Mouse (Mus musculus) cerebral cortex, adult 2 months (tissue): ENCODE data around the gene Ifi27l2b.

Source experiments
- WGBS: fragments of 180-500 bp; shearing (Covaris S2); methylation state at CpG from one replicate; pipeline ENCODE4 v1.1.7; 2018; 5-methylcytosine and 5-hydroxymethylcytosine counted together

Ifi27l2b gene

DNA sequence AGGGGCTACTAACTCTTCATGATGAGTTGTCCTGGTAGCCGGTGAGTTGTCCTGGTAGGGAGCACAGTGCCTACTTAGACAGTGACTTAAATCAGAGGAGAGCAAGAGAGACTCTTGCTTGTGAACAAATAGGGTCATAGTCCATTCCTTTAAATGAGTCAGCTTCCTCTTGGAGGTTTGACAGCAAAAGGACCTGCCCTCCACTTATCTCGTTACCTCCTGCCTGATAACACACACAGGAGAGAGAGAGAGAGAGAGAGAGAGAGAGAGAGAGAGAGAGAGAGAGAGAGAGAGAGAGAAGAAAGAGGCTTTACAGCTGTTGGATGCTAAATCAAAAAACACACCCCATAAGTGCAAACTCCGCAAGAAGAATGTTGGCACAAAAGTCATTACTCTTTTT, at the start of gene Ifi27l2b:
TSS of gene Ifi27l2b (minus strand) at position 84 of the 400 bp plus-strand sequence.
- 83% methylated on average over 3 of the region's 3 CpGs for WGBS

DNA sequence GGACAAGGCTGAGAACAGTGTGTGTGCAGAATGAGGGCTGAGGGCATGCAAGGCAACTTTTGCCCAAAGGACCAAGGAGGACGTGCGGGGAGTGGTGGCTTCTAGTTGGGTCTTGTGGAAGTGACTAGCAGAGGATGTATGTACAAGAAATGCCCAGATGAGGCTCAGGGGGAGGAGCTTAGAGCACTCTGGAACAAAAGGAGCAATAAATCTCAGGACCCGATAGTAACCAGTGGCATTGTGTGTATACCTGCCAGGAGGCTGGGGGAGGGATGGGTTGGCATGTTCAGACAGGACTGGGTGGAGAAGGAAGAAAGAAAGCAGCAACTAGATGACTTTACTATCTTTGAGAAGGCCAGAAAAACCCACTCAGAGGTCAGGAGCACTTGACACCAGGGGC, 47.4 kb upstream of the Ifi27l2b start:
- WGBS = 91% methylated on average over 3 of the region's 3 CpGs

DNA sequence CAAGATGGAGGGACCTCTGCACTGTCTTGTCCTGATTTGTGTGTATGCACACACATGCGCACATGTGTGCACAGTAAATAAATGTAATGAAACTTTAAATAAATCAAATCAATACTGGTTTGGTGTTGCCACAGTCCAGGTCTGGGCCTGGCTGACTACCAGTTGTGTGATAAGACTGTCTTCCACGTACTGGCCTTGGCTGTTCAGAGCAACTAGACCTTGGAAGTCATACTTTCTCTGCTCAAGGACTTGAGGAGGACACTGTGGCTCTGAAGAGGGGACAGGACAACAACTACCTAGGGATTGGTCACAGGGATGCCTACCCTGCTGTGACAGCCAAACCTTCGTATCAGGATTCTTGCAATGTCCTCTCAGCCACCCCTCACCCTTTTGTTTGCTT, 46.3 kb upstream of the Ifi27l2b start:
- 89% methylated on average over 3 of the region's 3 CpGs for WGBS

DNA sequence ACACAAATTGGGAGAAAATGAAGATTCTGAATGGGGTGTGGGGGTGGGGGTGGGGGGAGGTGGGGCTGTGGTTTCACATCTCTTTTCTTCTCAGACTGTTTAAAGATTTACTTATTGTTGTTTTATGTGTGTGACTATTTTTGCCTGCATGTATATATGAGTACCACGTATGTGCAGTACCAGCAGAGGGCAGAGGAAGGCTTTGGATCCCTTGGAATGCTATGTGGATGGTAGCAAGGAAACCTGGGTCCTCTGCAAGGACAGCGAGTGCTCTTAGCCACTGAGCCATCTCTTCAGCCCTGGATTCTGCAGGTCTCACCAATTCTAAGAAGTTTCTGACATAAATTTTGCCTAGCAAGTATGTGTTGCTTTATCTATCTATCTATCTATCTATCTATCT, 42.2 kb upstream of the Ifi27l2b start:
- 63% methylated on average over 2 of the region's 2 CpGs for WGBS

DNA sequence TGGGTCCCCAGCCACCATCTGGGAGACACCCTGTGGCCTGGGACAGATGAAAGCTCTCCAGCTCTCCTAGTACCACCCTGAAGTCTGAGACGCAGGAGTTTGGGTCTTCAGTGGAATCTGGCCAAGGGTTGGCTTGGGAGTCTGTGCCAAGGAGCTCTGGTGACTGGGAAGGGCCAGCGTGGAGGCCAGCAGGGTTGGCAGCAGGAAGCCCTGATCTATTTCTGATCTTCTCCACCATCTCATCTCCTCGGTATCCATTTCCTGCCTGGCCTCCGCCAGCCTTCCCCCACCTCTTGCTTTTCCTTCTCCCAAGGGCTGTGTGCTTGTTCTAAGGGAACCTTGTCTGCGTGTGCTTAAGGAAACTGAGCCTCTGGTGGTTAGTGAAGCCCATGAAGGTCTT, 41.7 kb upstream of the Ifi27l2b start:
- WGBS = 65% methylated on average over 5 of the region's 5 CpGs

DNA sequence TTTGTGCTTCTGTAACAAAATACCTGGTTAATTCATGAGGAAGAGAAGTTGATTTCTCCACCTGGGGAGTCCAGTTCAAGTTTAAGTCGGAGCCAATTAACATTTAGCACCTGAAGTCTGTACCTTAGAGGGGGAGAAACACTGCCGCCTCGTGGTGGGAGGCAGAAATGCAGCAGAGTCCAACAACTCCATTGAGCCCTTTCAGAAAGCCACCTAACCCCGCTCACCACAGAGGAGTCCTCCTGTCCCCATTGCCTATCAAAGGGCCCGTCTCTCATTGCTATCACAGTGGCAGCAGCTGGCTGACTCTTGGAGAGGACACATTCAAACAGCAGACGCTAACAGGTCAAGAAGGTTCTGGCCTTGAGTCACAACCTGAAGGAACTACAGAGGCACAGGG, 37.5 kb upstream of the Ifi27l2b start:
- 26% methylated on average over 6 of the region's 6 CpGs for WGBS

DNA sequence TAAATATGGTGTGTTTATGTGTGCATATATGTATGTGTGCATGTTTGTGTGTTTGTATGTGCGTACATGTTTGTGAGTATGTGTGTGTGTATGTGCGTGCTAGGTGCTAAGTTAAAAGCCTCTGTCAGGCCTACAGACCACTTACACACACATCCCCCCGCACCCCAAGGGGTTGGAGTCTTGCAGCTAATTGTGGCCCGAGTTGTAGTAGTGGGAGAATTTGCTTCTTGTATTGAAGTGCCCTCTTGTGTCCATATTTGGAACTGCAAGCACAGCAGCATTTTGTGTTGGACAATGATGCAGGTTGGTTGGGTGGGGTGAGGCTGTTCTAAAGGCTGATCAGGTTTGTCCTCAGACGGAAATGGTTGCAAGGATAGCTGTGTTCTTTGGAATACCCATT, 35.7 kb upstream of the Ifi27l2b start:
- WGBS = 37% methylated on average over 5 of the region's 5 CpGs

DNA sequence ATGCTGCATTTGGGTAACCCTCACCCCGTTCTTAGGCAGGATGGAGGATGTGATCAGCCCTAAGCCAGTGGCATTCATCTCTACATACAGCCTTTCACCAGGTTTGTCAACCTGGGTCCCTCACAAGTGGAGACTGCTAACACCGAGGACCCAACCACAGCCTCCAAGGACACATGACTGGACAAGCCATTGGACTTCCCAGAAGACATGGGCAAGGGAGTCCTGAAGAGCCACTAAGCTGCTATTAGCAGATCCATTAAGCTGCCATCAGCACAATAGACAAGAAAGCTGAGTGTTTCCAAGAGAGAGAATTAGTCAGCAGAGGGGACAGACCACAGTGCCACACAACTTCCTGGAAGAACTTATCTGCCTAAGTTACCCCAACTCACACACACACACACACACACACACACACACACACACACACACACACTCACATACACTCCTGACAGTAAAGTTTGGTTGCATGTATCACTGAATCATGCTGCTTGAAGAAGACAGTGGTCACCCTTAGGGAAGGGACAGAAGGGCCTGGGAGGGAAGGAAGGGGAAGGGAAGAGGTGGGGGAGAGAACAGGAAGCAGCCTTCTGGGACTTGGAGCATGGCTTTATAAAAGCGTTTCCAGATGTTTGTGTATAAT, 34.2 kb upstream of the Ifi27l2b start:
- 71% methylated on average over 3 of the region's 3 CpGs for WGBS

DNA sequence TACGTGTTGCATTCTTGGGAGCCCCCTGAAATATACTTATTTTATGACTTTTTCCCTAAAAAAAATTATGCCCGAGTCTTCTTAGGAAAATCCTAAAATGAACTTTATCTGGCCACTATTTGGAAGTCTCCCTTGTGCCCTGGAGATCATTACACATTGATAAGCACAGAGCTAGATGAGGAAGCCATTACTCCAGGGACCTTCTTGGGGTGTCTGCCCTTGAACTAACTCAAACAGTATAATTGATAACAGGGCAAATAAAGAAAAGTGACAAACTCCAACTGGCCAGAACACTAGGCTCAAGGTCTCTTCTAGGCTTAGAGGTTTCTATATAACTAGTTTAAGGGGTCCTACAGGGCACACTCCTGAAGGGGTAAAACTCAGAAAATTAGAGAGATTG, 30.7 kb upstream of the Ifi27l2b start:
- WGBS = 83% methylated on average over 2 of the region's 2 CpGs

DNA sequence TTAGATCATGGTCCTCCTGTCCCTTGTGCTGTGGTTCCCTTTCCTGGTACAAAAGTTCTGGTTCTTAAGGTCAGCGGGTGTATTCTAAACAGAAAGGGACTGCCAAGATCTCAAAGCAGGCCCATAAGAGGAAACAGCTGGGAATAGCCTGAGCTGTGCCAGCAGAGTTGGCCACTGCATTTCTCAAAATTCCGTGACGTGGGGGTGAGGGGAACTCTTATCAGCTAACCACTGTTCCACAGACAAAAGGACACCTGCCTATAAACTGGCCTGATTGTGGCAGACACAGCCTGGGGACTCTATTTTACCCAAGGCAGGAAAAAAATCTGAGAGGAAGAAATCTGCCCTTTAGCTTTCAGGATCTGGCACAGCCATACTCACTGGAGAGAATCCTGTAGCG, 30.3 kb upstream of the Ifi27l2b start:
- 65% methylated on average over 4 of the region's 4 CpGs for WGBS

DNA sequence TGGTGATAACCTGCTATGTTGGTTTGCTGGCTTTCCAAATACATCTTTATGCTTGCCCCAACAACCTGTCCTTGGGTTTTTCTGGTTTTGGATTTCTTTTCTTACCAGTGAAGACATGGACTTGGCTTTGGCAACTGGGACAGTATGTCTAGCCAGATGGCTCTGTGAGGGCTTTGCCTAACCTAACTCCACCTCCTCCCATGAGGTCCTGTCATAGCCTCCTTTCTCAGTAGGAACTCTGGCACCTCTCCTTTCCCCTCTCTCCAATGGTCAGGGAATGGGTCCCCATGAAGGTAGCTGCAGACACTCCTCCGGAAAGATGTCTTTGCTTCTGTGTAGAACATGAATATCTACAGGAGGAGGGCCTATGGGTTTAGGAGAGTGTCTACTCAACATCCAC, 29.7 kb upstream of the Ifi27l2b start:
- WGBS = 80% methylated on average over 1 of the region's 1 CpGs

DNA sequence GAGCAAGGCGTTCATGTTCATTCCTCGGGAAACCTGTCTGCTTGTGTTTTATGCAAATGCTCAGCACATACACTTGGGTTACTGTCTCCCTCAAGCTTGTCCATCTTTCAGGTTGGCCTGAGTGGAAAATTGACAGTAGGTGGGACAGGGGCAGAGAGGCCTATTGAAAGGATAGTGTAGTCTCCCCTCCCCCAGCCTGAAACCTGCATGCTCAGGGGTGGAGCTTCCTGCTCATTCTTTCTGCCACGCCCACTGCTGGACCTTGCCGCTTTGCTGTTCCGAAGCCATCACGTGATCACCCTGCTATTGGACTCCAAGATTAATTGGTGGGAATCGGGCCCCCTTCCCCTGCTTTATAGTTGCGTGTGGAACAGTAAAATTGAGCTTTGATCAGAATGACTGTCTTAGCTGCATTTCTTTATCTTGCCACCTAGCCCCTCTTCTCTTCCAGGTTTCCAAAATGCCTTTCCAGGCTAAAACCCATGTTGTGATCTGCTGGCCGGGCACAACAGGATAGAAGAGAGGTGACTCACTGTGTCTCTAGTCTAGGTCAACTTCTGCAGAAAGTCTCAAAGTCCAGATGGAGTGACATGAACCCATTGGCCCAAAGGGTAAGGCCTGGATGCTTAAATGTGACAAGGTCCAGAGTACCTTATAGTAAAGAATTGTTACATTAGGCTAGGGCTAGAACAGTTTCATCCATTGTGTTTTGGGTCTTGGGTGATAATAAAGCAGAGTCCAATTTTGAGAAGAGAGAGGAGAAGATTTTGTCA, 27.4 kb upstream of the Ifi27l2b start:
- WGBS = 78% methylated on average over 9 of the region's 9 CpGs

DNA sequence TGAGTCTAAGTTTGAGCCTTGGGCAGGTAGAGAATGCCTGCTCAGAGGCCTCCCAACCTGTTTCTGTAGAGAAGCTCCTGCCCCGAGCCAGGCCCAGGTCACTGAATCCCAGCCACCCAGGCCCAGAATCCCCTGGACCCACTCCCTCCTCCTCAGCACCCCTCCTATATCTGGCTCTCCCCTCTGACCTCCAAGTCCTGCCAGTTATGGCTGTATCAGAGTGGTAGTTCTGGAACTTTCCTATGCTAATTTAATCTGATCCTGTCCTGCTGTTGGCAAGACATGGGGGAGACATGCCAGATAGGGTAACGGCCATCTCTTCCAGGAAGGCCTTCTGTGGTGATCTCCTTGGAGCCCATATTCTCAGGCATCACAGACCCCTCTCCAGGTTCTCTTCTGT, 25.8 kb upstream of the Ifi27l2b start:
- WGBS = 85% methylated on average over 2 of the region's 2 CpGs

DNA sequence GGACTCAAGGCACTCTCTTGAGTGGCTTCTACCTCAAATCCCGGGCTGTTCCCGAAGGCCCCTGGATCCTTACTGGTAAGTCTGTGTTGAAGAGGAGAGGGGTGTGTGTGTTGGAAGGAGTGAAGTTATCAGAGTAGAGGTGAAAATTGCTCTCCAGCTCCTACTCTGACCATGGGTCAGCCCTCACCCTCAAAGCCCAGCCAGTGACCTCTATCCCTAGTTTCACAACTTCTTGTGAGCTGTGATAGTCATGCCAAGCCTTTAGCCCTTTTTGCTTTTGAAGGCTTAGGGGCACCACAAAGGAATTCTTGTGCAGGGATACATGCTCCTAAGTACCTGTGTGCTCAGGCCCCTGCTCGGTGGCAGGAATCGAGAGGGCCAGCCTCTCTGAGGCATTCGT, 24.6 kb upstream of the Ifi27l2b start:
- WGBS = 77% methylated on average over 5 of the region's 5 CpGs

DNA sequence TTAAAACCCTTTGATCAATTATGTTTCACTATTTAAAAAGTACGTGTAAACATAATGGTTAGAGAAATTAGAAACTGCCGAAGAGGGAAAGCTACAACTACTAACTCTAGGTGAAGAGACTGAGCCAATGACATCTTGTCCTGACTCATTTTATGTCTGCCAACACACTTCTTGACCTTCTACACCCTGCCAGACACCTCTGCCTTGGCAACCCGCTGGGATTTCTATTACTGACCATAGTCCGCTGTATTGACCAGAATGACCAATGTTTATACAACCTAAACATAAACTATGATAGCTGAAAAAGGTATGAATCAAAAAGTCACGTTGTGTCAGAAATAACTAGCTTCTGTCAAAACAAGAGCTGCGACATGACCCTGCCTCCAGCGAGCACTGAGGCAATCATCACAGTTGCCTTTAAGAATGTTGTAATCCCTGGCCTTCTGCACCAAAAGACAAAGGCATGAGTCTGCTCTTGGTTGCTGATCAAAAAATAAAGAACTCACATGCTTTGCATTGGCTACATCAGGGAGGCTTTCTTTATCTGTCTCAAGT, 20.5 kb upstream of the Ifi27l2b start:
- 82% methylated on average over 7 of the region's 7 CpGs for WGBS

DNA sequence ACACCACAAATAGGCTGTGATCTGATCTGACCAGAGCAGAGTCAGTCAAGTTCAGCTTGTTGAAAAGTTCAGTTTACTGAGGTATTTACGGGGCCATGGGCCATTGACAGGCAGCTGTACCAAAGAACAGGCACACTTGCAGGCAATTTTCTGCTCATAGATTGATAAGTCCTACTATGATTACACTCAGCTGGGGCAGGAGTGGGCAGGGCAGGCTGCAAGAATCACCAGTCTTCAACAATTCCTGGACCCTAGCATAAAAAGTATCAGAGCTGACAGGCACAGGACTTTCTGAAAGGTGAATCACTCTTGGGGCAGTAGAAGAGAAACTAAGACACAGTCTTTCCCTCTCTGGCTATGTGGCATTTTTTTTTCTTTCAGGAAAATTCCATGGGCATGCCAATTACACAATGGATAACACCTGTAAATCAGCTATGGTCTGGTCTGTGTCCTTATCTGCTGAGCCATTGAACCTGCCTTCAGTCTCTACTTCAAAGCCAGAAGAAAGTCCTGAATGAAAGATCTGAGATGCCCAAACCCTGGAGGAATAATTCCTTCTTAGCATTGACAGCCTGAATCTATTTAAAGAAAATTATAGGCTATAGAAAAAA, 19.9 kb upstream of the Ifi27l2b start:
- 92% methylated on average over 1 of the region's 1 CpGs for WGBS

DNA sequence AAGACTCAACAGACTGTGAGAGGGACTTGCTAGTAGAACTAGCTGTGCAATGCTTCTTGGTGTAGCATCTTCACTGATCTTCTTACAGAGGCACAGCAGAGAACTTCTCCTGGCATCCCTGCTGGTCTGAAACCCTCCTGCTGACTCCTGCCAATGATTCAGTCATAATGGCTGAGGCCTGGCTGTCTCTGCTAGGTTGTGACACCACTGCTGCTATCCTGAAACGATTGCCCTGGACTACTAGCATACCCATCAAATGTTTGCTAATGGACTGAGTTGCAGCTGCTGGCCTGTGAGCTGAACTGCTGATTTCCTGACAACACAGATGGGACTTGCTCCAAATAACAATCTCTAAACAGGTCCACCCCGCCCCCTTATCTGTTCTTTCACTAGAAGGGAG, 17.5 kb upstream of the Ifi27l2b start:
- WGBS = 53% methylated on average over 2 of the region's 2 CpGs

DNA sequence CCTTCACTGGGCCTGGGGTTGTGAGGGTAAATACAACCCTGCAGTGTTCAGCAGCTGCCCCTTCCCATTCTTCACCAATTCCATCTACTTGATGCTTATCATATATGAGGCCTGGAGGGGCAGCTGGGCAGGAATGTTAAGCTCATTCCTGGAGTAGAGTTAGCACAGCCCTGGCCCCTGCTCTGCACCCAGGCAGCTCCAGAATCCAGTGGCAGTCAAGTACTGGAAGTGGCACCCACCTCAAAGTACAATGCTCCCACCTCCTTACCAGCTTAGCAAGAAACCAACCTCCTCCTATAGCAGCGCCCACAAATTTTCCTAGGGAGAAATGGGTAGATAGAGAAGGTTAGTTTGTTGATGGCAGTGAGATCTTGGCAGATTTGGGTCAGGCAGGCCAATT, 296 bp downstream of the Ifi27l2b start:
- WGBS = no CpG with 5 or more reads among the region's 1 CpGs

DNA sequence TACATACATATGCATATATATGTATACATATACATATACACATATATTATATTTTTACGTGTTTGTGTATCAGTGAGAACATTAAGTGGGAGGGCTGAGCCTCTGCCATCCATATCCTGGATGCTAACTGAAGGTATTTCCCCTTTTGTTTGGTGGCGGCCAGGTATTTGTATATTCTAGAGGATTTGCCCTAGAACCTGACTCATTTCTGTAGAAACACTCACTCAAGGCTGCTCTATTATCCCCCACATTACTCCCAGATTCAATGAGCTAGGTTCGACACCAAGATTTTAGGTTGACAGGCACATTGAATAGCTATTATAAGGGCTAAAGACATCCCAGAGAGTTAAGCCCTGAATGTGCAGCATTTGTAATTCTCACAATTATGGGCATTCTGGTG, 12.0 kb downstream of the Ifi27l2b start:
- 77% methylated on average over 3 of the region's 3 CpGs for WGBS

DNA sequence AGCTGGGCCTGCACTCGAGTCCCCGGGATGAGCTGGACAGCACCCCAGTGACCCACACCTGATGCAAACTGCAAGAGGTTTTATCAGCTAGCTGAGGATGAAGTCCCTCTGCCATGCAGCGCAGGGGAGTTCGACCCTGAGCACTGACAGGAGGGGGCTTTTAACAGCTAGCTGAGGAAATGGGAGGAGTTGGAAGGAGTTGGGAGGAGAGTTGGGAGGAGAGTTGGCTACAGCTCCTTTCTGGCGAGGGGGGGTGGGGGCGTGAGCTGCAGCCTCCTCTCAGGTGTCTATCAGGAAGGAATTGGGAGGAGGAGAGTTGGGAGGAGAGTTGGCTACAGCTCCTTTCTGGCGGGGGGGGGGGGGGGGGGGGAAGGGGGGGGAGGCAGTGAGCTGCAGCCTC, 12.8 kb downstream of the Ifi27l2b start:
- 57% methylated on average over 6 of the region's 7 CpGs for WGBS

DNA sequence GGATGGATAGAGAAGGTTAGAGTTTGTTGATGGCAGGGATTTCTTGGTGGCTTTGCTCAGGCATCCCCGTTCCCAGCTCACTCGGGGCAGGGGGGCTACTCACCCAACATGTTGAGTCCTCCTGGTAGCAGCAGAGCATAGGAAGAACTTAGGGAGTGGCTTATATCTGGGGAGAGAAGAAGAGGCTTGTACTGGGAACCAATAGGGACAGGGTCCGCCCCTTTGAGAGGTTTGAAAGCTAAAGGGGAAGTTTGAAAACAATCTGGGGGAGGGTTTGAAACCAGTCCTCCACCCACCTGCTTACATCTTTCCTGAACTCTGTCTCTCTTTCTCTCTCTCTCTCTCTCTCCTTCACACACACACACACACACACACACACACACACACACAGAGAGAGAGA, 13.5 kb downstream of the Ifi27l2b start, which contains the start of gene Ifi27l2a:
TSS of gene Ifi27l2a (minus strand) at position 157 of the 400 bp plus-strand sequence.
- 60% methylated on average over 3 of the region's 3 CpGs for WGBS

DNA sequence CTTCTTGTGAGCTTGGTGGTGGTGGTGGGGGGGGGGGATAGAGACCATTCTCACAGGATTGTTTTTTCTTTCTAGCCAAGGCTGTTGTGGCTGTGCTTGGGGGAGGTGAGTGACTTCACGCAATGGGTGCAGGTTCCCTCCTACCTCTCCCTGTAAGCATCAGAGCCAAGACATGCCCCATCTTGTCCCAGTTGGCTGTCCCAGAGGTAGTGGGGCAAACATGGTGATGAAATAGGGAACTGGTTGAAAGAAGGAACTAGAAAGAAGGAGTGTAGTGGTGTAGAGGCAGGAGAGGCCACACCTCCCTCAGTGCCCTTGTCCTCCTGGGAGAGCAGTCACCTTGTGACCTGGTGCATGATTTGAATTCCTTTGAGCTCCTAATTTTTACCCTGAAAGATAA, 19.4 kb downstream of the Ifi27l2b start:
- 100% methylated on average over 1 of the region's 1 CpGs for WGBS
